7 mouse cellular contexts compared by ENCODE assay signal in genomic region chr15:94557442-94557841, GRCm38 (mm10). TPM values are rescaled to one million over a fixed set of nuclear protein-coding genes. Genes with fewer than 3 reads are reported as not detected.
A peak's percentile ranks its signal among the peaks of the same experiment; 100 is the strongest.
DNase-seq lines count a peak whose midpoint lies in the region; ATAC-seq and TF ChIP-seq lines count a peak whose summit lies in the region.

No protein-coding gene starts in this region.

- peak; percentile 89; the same call in 1 of the 2 replicates for TF ChIP-seq CTCF in spleen, adult 2 months (IDR thresholded peaks at IDR 0.05; ENCODE audit: extremely low read depth, insufficient read depth, insufficient read length, insufficient replicate concordance)

- no peaks in the 10 kb centered on the region for H3K27me3 ChIP-seq in limb, embryonic 10.5 days (ENCODE audit: low read depth, poor library complexity, severe bottlenecking)
- no peaks in the 10 kb centered on the region for H3K27me3 ChIP-seq in midbrain, embryonic 15.5 days (replicated peaks)
- no peaks in the 10 kb centered on the region for H3K27me3 ChIP-seq in spleen, adult 2 months (ENCODE audit: control insufficient read depth, insufficient read depth, low read length)

- no peak for TF ChIP-seq POLR2A in spleen, adult 2 months (IDR thresholded peaks at IDR 0.05; ENCODE audit: low read depth, low read length)

- no peaks in the 10 kb centered on the region for H3K9me3 ChIP-seq in limb, embryonic 10.5 days (replicated peaks)
- no peaks in the 10 kb centered on the region for H3K9me3 ChIP-seq in midbrain, embryonic 15.5 days

- peak; percentile 100 for ATAC-seq in common myeloid progenitor, adult 5-6 weeks (replicated peaks; ENCODE audit: low read depth, poor library complexity, severe bottlenecking)
- ATAC-seq in midbrain, embryonic 15.5 days (replicated peaks) = peak; percentile 65

- H3K36me3 ChIP-seq in limb, embryonic 10.5 days = no peaks in the 10 kb centered on the region
- H3K36me3 ChIP-seq in midbrain, embryonic 15.5 days (replicated peaks) = no peaks in the 10 kb centered on the region
- peaks cover 17% of the 10 kb centered on the region for H3K36me3 ChIP-seq in spleen, adult 2 months (ENCODE audit: control insufficient read depth, insufficient read depth, low read length)

- H3K4me3 ChIP-seq in limb, embryonic 10.5 days = no peak overlapping the region
- no peak overlapping the region for H3K4me3 ChIP-seq in midbrain, embryonic 15.5 days
- no peak overlapping the region for H3K4me3 ChIP-seq in spleen, adult 2 months (ENCODE audit: extremely low read depth, insufficient read depth, insufficient read length)

- H3K4me2 ChIP-seq in midbrain, embryonic 15.5 days = no peak overlapping the region

- H3K9ac ChIP-seq in midbrain, embryonic 15.5 days = no peak overlapping the region

- H3K4me1 ChIP-seq in limb, embryonic 10.5 days = no peaks in the 10 kb centered on the region
- H3K4me1 ChIP-seq in midbrain, embryonic 15.5 days = no peaks in the 10 kb centered on the region
- no peaks in the 10 kb centered on the region for H3K4me1 ChIP-seq in spleen, adult 2 months (ENCODE audit: control insufficient read depth, insufficient read depth, insufficient read length)

- WGBS in limb, embryonic 10.5 days = 29% methylated on average over 7 of the region's 7 CpGs
- 21% methylated on average over 7 of the region's 7 CpGs for WGBS in midbrain, embryonic 15.5 days
- WGBS in spleen, adult 2 months = 25% methylated on average over 7 of the region's 7 CpGs

- H3K27ac ChIP-seq in limb, embryonic 10.5 days = no peak overlapping the region
- no peak overlapping the region for H3K27ac ChIP-seq in midbrain, embryonic 15.5 days
- H3K27ac ChIP-seq in spleen, adult 2 months (ENCODE audit: insufficient read depth, low read length) = no peak overlapping the region

- peak; percentile 86 to 88 for DNase-seq in adrenal gland, adult 18-20 months (ENCODE audit: low spot score in 2 of 2)
- DNase-seq in gastrocnemius, adult 8-10 months (ENCODE audit: low spot score in 2 of 2) = peak; percentile 66 to 68
- DNase-seq in kidney, adult 18-20 months = peak; percentile 90
- DNase-seq in limb, embryonic 10.5 days (ENCODE audit: low spot score) = peak; percentile 85
- DNase-seq in spleen, adult 2 months (ENCODE audit: low read depth in 1 of 2, low spot score in 2 of 2) = peak; percentile 64 to 76

RNA-seq across cellular contexts. Expression of gene Irak4, which starts 14.0 kb away (rescaled TPM):
- 10 to 100 TPM in 1 of 2 experiments, 1 to 10 TPM in 1; 9.8 to 11.1 TPM for total RNA-seq in adrenal gland, adult 18-20 months (2021)
- 13.1 and 14.1 TPM in 2 replicates for total RNA-seq in common myeloid progenitor, adult 5-6 weeks (2017)
- 1 to 10 TPM in 3 of 4 experiments, under 1 TPM in 1; 0.73 to 1.9 (median 1.4) TPM for total RNA-seq in gastrocnemius, adult 8-10 months (2022)
- polyA plus RNA-seq in limb, embryonic 10.5 days (2016; fragmentation: Nextera tagmentation; extraction: Ambion mirVana) = 2.0 and 3.0 TPM in 2 replicates
- 1.3 and 1.8 TPM in 2 replicates for polyA plus RNA-seq in midbrain, embryonic 15.5 days (2015; fragmentation: Nextera tagmentation; extraction: Ambion mirVana)
- 15.6 and 16.4 TPM in 2 replicates for polyA plus RNA-seq in spleen, adult 2 months (2012; rRNA removed)

RNA-seq across cellular contexts. Expression of gene Pus7l, which starts 14.1 kb away (rescaled TPM):
- total RNA-seq in adrenal gland, adult 18-20 months (2021) = 1 to 10 TPM; 3.4 to 3.6 TPM
- total RNA-seq in common myeloid progenitor, adult 5-6 weeks (2017) = 13.0 and 15.3 TPM in 2 replicates
- total RNA-seq in gastrocnemius, adult 8-10 months (2022) = 1 to 10 TPM; 1.2 to 1.9 (median 1.4) TPM
- 9.8 and 10.2 TPM in 2 replicates for polyA plus RNA-seq in limb, embryonic 10.5 days (2016; fragmentation: Nextera tagmentation; extraction: Ambion mirVana)
- polyA plus RNA-seq in midbrain, embryonic 15.5 days (2015; fragmentation: Nextera tagmentation; extraction: Ambion mirVana) = 5.1 and 5.2 TPM in 2 replicates
- polyA plus RNA-seq in spleen, adult 2 months (2012; rRNA removed) = 4.0 and 4.8 TPM in 2 replicates

RNA-seq across cellular contexts. Expression of gene Twf1, which starts 32.2 kb away (rescaled TPM):
- total RNA-seq in adrenal gland, adult 18-20 months (2021) = 10 to 100 TPM; 81.2 to 87.1 TPM
- 19.4 and 28.8 TPM in 2 replicates for total RNA-seq in common myeloid progenitor, adult 5-6 weeks (2017)
- total RNA-seq in gastrocnemius, adult 8-10 months (2022) = 1 to 10 TPM; 4.4 to 8.9 (median 6.4) TPM
- 55.5 and 64.1 TPM in 2 replicates for polyA plus RNA-seq in limb, embryonic 10.5 days (2016; fragmentation: Nextera tagmentation; extraction: Ambion mirVana)
- 78.6 and 80.5 TPM in 2 replicates for polyA plus RNA-seq in midbrain, embryonic 15.5 days (2015; fragmentation: Nextera tagmentation; extraction: Ambion mirVana)
- 9.3 and 10.1 TPM in 2 replicates for polyA plus RNA-seq in spleen, adult 2 months (2012; rRNA removed)
